ENCODE assay signal across 8 mouse cellular contexts in the genomic region with DNA sequence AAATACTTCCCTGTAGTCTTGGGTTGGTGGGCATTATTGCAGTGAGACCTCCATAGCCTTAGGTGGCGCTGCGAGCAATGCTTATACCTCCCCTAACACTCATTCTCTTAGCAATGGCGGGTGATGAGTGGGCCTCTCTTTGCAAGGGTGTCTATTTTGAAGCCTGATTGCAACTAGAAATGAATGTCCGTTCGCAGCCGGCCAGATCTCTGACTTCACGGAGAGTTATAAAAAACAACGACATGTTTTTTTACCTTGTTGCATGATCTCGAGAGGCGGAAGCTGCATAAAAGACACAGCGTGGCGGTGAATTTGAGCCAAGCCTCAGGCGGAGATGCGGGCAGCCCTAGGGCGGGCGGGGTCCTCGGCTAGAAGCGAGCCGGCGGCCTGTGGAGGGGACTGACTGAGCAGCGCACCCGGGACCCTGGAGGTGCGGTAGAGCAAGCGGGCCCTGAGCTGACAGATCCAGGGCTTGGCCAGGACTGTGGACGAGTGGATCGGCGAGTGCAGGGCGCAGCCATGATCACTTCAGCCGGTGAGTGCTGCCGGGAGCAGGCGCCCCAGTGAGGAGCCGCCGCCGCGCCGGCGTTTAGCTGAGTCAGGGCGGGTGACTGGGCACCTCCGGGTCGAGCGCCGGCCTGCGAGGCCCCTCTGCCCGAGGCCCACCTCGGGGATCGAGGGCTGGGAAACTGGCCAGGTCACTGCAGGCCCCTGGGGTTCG. TPM values are rescaled to one million over a fixed set of nuclear protein-coding genes. Genes with fewer than 3 reads are reported as not detected.
DNase-seq lines count a peak whose midpoint lies in the region; ATAC-seq and TF ChIP-seq lines count a peak whose summit lies in the region.

A gene (plus strand): TSS at position 117 of the 721 bp plus-strand sequence.

- peak; percentile 81 for TF ChIP-seq CTCF in cortical plate, adult 2 months (IDR thresholded peaks at IDR 0.05; ENCODE audit: extremely low read depth, insufficient read depth, low read length)

- H3K27ac ChIP-seq in cortical plate, adult 2 months (ENCODE audit: insufficient read depth, low read length) = peak within 1 kb of the TSS; percentile 89

- H3K4me1 ChIP-seq in cortical plate, adult 2 months (ENCODE audit: control insufficient read depth, insufficient read depth, low read length) = peaks cover 3% of the 10 kb centered on the region; the same call in 1 of the 2 replicates
- H3K4me1 ChIP-seq in megakaryocyte, embryonic 14.5 days = peaks cover 39% of the 10 kb centered on the region

- TF ChIP-seq POLR2A in cortical plate, adult 2 months (IDR thresholded peaks at IDR 0.05; ENCODE audit: extremely low read depth, insufficient read depth, low read length) = 0 out of 2 replicates have a peak, but pooled peaks have one; percentile 30

- DNase-seq in gastrocnemius, adult 8-10 months (ENCODE audit: low spot score in 2 of 2) = peak; percentile 77 to 80
- peak; percentile 90 for DNase-seq in hindlimb bud, embryonic 11.5 days (ENCODE audit: extremely low spot score, low read depth, low spot score)
- DNase-seq in left cerebral cortex, adult 8-10 months (ENCODE audit: low spot score in 2 of 2) = peak; percentile 75 to 86
- DNase-seq in right cerebral cortex, postnatal 10 days (ENCODE audit: low spot score in 2 of 2) = peak; percentile 92 to 93
- peak; percentile 84 for DNase-seq in urinary bladder, postnatal 25 days (ENCODE audit: low spot score)

- peak within 1 kb of the TSS; percentile 78 for H3K4me3 ChIP-seq in cortical plate, adult 2 months (ENCODE audit: insufficient read depth, low read length)
- peak within 1 kb of the TSS; percentile 100 for H3K4me3 ChIP-seq in megakaryocyte, embryonic 14.5 days (replicated peaks)

- peaks cover 15% of the 10 kb centered on the region for H3K36me3 ChIP-seq in megakaryocyte, embryonic 14.5 days (replicated peaks; ENCODE audit: low read length)

- no peaks in the 10 kb centered on the region for H3K9me3 ChIP-seq in megakaryocyte, embryonic 14.5 days

- no peaks in the 10 kb centered on the region for H3K27me3 ChIP-seq in megakaryocyte, embryonic 14.5 days (replicated peaks)

- peak; percentile 86 for ATAC-seq in activated CD4-positive, CD25-positive, alpha-beta regulatory T cell, adult 4 months

RNA-seq across cellular contexts. Expression of the gene that starts here (rescaled TPM):
- 10 to 100 TPM; 79.9 to 86.8 TPM for polyA plus RNA-seq in activated CD4-positive, CD25-positive, alpha-beta regulatory T cell, adult 4 months (2017; shearing (Covaris generic))
- polyA plus RNA-seq in cortical plate, adult 2 months (2012; rRNA removed) = 72.1 and 72.5 TPM in 2 replicates
- total RNA-seq in gastrocnemius, adult 8-10 months (2022) = 100 to 1,000 TPM; 124 to 134 (median 130) TPM
- 100 to 1,000 TPM; 121 to 131 (median 126) TPM for total RNA-seq in left cerebral cortex, adult 8-10 months (2022)
- polyA plus RNA-seq in megakaryocyte, embryonic 14.5 days (2012; ENCODE audit: insufficient read depth, low replicate concordance) = 2.0 and 18.9 TPM in 2 replicates

Comparison
In these comparisons a context has a peak if more than half of its experiments do, and no peak if none do; other contexts are left out.
1. Peak in every context shown above with its lines: DNase-seq, ATAC-seq, H3K4me3 ChIP-seq and H3K27ac ChIP-seq.